Mouse (Mus musculus): Measurements from ENCODE around the gene Lrrc73.

The Lrrc73 gene

DNA sequence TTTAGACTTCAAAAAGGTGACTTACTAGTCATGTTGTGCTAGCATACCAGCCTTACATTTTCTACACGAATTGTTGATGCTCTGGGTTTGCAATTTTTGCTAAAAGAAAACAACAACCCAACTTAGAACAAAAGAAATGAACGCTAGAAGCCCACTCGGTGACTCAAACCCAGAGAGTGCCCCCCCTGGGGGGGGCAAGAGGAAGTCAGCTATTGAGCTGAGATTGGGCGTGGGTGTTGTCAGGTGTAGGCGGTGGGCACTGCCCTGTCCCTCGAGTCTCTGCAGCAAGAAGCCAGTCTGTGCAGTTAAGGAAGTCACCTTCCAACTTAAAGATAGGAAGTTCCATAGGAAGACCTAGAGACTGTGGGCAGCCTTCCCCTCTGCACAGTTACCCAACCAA is 43.3 kb downstream of the Lrrc73 start:
- DNase-seq (ENCODE audit: low spot score), result no peak

DNA sequence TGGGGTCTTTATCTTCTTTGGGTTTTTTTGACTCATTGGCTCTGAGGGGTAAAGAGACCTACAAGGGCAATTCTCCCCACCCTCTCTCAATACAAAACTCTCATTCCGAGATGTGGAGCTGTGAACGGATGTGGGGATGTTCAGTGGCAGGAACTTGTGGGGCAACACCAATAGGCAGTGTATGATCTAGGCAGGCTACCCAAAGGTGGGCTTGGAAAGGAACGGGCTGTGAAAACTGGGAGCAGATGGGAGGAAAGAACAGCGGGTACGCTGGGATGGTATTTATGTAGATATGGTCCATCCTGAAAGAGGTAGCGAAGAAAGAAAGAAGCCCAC is 43.7 kb downstream of the Lrrc73 start:
- no peak for DNase-seq (ENCODE audit: low spot score)

DNA sequence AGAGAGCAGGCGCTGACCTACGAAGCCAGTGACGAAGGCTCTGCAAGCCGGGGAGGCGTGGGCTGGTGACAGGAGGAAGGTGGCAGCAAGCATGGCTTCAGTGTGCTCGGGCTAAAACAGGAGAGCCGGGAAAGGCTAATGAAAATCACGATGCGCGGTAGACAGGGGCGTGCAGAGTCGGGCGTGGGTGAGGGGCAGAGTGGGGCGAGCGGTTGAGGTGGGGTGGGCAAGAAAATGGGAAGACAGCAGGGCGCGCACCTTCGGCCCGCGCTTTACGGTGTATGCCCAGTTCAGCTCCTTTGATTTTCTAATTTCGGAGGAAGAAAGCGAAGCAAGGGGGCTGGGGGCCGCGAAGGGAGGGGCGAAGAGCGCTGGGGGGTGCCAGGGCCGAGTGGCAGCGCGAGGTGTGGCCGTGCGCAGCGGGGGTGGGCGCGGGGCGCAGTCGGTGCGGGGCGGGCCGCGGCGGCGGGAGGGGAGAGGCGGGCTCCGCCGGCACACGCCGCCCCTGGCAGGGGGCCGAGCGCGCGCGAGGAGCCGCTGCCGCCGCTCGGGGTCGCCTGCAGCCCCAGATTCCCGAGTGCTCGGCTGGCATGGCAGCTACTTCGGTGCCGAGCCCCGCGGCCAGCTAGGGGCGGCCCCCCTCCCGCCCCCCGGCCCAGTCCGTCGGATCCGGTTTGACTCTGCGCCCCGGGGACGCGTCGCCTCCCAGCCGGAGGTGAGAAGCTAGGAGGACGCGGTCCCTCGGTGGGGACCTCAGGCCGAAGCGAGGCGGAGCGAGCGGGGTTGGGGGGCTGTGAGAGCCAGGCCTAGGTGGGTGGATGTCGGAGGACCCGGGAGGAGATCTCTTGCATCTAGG is 44.3 kb downstream of the Lrrc73 start, which contains the start of gene Dlk2:
Gene Dlk2, plus strand, starts transcription at position 58 of the 856 bp plus-strand sequence.
- peak; percentile 57 for DNase-seq (ENCODE audit: low spot score)

DNA sequence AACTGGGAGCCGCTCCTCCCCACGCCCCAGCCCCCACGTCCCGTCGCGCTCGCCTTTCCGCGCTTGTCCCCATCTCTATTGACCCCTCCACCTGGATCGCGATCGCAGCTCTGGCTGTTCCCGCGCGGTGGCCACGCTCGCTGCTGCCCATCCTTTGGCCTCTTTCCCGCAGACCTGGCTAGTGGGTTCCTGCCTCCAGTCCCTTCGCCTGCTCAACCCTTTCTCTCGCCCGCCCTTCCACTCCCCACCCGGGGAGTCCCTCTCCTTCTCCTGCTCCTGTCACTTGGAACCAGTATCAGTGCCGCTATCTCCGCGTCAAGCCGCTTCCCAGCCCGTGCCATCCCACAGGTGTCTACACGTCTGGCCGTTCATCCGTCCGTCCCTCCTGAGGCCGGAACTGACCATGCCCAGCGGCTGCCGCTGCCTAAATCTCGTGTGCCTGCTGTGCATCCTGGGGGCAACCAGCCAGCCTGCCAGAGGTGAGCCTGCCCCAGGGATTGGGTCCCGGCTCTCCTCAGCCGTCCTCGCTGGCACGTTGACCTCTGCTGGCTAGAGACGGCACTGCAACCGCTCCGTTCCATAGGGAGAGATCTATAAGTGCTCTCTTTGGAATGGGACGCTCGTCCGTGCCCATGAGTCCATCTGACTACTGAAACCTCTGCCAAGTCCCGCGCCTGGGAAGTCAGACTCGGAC is 45.0 kb downstream of the Lrrc73 start:
- DNase-seq (ENCODE audit: low spot score), result peak; percentile 85

DNA sequence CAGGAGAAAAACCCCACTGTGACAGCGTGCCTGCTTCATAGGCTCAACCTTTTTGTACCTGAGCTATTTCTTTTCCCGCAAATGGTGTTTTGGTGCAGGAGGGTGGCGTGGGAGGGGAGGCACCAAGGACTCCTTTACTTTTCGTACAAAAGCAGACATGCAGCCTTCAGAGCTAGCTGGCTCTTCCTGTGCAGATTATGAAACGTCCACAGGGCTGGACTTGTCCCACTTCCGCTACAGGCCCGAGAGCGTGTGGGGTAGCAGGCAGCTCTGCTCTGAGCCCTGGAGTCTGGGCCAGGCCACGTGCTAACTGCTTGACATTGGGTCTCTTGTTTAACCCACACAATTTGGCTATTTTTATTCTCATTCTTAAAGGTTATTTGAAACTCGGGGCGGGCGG is 48.6 kb downstream of the Lrrc73 start:
- DNase-seq (ENCODE audit: low spot score), result peak; percentile 41

DNA sequence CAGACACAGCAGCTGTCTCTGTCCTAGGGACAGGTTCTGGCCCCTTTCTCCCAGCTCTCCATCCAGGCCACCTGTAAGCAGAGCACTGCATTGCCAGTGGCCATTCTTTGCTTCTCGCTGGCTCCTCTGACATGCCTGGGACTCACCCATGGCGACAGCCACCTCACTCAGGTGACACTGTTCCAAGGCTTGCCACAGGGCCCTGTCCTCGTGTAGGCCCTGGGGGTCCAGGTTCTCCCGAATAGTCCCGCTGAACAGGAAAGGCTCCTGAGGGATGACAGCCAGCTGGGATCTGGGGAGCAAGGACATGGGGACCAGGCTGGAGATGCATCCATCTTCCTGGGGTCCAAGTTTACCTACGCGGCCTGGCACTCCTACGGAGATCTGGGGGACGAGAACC is 50.9 kb downstream of the Lrrc73 start:
- DNase-seq (ENCODE audit: low spot score), result no peak

Data from layer of hippocampus, adult 11-12 months (tissue).